Mouse (Mus musculus): ENCODE results near the gene Tmem150a. TPM values are rescaled to one million over a fixed set of nuclear protein-coding genes. Genes with fewer than 3 reads are reported as not detected.

Tmem150a gene
- polyA plus RNA-seq, 1 experiment from 2014 or later: 92.3 TPM

GRCm38 (mm10) chr6:72333111-72333510, 22.1 kb upstream of the Tmem150a start:
- no peak for DNase-seq
- TF ChIP-seq EP300 (IDR thresholded peaks at IDR 0.05; ENCODE audit: low read depth) (no peak), CTCF (IDR thresholded peaks at IDR 0.05; ENCODE audit: low read depth) (no peak)
- ATAC-seq: 0 out of 2 replicates have a peak, but pooled peaks have one; percentile 19
- peaks cover 85% of the 10 kb centered on the region for H3K36me3 ChIP-seq (replicated peaks; ENCODE audit: insufficient read depth, low read length)
- 76% methylated on average over 5 of the region's 5 CpGs for WGBS (ENCODE audit: insufficient replicate concordance)
- H3K27me3 ChIP-seq (ENCODE audit: insufficient read depth, low read length): no peaks in the 10 kb centered on the region
- peak overlapping the region; percentile 6 for H3K4me2 ChIP-seq (ENCODE audit: low read depth, low read length)
- no peak overlapping the region for H3K9ac ChIP-seq (replicated peaks)
- H3K4me1 ChIP-seq (ENCODE audit: insufficient read depth): no peaks in the 10 kb centered on the region; the same call in 1 of the 2 replicates
- H3K27ac ChIP-seq (ENCODE audit: low read depth): peak overlapping the region; percentile 39; the same call in 1 of the 2 replicates
- H3K9me3 ChIP-seq (ENCODE audit: low read length): no peaks in the 10 kb centered on the region
- H3K4me3 ChIP-seq (ENCODE audit: low read depth, low read length): no peak overlapping the region

DNA sequence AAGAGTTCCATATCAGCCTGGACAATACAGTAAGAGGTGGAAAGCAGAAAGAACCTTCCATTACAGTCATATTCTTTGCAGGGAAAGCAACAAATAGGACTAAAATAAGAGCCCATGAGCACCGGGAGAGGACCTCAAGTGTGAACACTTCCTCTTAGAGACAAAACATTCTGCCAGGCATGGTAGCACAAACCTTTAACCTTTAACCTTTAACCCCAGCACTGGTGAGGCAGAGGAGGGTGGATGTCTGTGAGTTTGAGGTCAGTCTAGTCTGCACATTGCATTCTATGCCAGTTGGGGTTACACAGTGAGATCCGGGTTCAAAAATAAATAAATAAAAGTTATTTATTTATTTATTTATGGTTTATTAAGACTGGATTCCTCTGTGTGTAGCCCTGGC, 14.8 kb upstream of the Tmem150a start:
- TF ChIP-seq CTCF (IDR thresholded peaks at IDR 0.05; ENCODE audit: low read depth): no peak
- Histone ChIP-seq H3K36me3 (replicated peaks; ENCODE audit: insufficient read depth, low read length) (peaks cover 63% of the 10 kb centered on the region), H3K9ac (replicated peaks) (no peak overlapping the region), H3K4me2 (ENCODE audit: low read depth, low read length) (no peak overlapping the region), H3K4me3 (ENCODE audit: low read depth, low read length) (no peak overlapping the region), H3K9me3 (ENCODE audit: low read length) (no peaks in the 10 kb centered on the region), H3K27ac (ENCODE audit: low read depth) (no peak overlapping the region), H3K4me1 (ENCODE audit: insufficient read depth) (peaks cover 21% of the 10 kb centered on the region), H3K27me3 (ENCODE audit: insufficient read depth, low read length) (no peaks in the 10 kb centered on the region)
- DNase-seq: no peak
- WGBS (ENCODE audit: insufficient replicate concordance): 53% methylated on average over 2 of the region's 2 CpGs
- ATAC-seq: no peak

DNA sequence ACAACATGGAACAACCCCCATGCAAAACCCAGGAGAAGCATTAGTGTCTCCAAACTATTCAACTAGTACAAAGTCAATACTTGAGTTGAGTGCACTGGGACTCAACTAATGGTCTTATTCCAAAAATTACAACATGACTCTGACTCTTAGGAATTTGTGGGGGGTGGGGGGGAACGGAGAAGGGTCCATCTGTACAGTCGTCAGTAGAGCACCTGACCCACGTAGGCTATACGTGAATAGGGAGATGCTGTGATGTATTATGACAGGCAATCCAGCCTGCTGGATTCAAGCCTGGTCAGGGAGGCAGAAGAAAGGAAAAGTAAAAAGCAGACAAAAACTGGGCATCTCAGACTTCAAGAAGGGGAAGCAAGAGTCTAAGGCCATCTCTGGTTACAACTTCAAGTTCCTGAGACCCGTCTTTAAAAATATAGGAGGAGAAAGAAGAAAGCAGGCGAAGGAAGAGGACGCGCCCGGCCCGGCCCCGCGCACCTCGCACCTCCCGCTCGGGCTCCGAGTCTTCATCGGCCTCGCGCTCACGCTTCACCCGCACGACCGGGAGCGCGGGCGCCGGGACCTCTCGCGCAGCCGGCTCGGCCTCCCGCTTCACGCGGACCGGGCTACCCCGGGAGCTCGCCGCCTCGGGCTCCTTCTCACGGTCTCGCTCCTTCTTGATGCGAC, 10.7 kb upstream of the Tmem150a start:
- H3K4me1 ChIP-seq (ENCODE audit: insufficient read depth): peaks cover 48% of the 10 kb centered on the region
- peak overlapping the region; percentile 88 for H3K27ac ChIP-seq (ENCODE audit: low read depth)
- H3K27me3 ChIP-seq (ENCODE audit: insufficient read depth, low read length): no peaks in the 10 kb centered on the region
- H3K9me3 ChIP-seq (ENCODE audit: low read length): no peaks in the 10 kb centered on the region
- peaks cover 36% of the 10 kb centered on the region for H3K36me3 ChIP-seq (replicated peaks; ENCODE audit: insufficient read depth, low read length)
- H3K9ac ChIP-seq (replicated peaks): peak overlapping the region; percentile 95
- peak overlapping the region; percentile 95 for H3K4me2 ChIP-seq (ENCODE audit: low read depth, low read length)
- under 1% methylated on average over 26 of the region's 42 CpGs for WGBS (ENCODE audit: insufficient replicate concordance)
- TF ChIP-seq CTCF (IDR thresholded peaks at IDR 0.05; ENCODE audit: low read depth) (no peak), EP300 (IDR thresholded peaks at IDR 0.05; ENCODE audit: low read depth) (no peak)
- ATAC-seq (peak; percentile 59), DNase-seq (no peak)
- peak overlapping the region; percentile 89 for H3K4me3 ChIP-seq (ENCODE audit: low read depth, low read length)

DNA sequence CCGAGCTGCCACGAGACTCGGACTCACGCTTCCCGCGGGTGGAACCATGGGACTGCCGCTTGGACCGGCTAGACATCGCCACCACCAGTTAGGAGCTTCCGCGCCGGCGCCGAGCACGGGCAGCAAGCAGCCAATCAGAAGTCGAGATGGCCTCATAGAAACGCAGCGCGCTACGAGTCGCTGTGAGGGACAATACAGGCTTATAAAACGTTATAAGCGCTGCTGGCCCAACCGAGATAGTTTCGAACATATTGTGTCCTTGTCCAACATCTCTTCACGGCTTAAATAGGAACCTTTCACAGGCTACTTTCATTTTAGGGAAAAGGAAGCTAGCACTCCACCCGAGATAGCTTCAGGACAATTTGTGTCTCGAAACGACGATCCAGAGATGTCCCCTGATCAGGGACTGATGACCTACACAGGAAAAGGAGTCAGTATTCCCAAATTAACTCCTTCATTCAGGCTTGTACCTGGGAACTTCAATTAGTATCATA, 10.1 kb upstream of the Tmem150a start, which contains the start of gene Usp39:
TSS of gene Usp39 (minus strand) at position 111 of the 494 bp plus-strand sequence.
- peak; percentile 26; the same call in 1 of the 2 replicates for TF ChIP-seq CTCF (IDR thresholded peaks at IDR 0.05; ENCODE audit: low read depth)
- TF ChIP-seq EP300 (IDR thresholded peaks at IDR 0.05; ENCODE audit: low read depth): peak; percentile 73; the same call in 1 of the 2 replicates
- H3K36me3 ChIP-seq (replicated peaks; ENCODE audit: insufficient read depth, low read length): peaks cover 32% of the 10 kb centered on the region
- peaks cover 52% of the 10 kb centered on the region for H3K4me1 ChIP-seq (ENCODE audit: insufficient read depth)
- H3K9ac ChIP-seq (replicated peaks): peak within 1 kb of the TSS; percentile 95
- H3K27ac ChIP-seq (ENCODE audit: low read depth): peak within 1 kb of the TSS; percentile 88
- DNase-seq (peak; percentile 94), ATAC-seq (peak; percentile 85)
- under 1% methylated on average over 30 of the region's 30 CpGs for WGBS (ENCODE audit: insufficient replicate concordance)
- H3K27me3 ChIP-seq (ENCODE audit: insufficient read depth, low read length): no peaks in the 10 kb centered on the region
- no peaks in the 10 kb centered on the region for H3K9me3 ChIP-seq (ENCODE audit: low read length)
- peak within 1 kb of the TSS; percentile 89 for H3K4me3 ChIP-seq (ENCODE audit: low read depth, low read length)
- peak within 1 kb of the TSS; percentile 95 for H3K4me2 ChIP-seq (ENCODE audit: low read depth, low read length)

GRCm38 (mm10) chr6:72345633-72346032, 9.6 kb upstream of the Tmem150a start:
- Histone ChIP-seq H3K36me3 (replicated peaks; ENCODE audit: insufficient read depth, low read length) (peaks cover 31% of the 10 kb centered on the region), H3K9ac (replicated peaks) (peak overlapping the region; percentile 95), H3K4me3 (ENCODE audit: low read depth, low read length) (peak overlapping the region; percentile 89), H3K4me1 (ENCODE audit: insufficient read depth) (peaks cover 54% of the 10 kb centered on the region), H3K4me2 (ENCODE audit: low read depth, low read length) (peak overlapping the region; percentile 95), H3K9me3 (ENCODE audit: low read length) (no peaks in the 10 kb centered on the region), H3K27ac (ENCODE audit: low read depth) (peak overlapping the region; percentile 88), H3K27me3 (ENCODE audit: insufficient read depth, low read length) (no peaks in the 10 kb centered on the region)
- no peak for ATAC-seq
- TF ChIP-seq CTCF (IDR thresholded peaks at IDR 0.05; ENCODE audit: low read depth) (no peak), EP300 (IDR thresholded peaks at IDR 0.05; ENCODE audit: low read depth) (no peak)
- no peak for DNase-seq
- 14% methylated on average over 6 of the region's 6 CpGs for WGBS (ENCODE audit: insufficient replicate concordance)

- peaks cover 58% of the 10 kb centered on the region for H3K4me1 ChIP-seq (ENCODE audit: insufficient read depth)
- no peak overlapping the region for H3K9ac ChIP-seq (replicated peaks)
- H3K4me3 ChIP-seq (ENCODE audit: low read depth, low read length): no peak overlapping the region
- peak; percentile 24; the same call in 1 of the 2 replicates for TF ChIP-seq CTCF (IDR thresholded peaks at IDR 0.05; ENCODE audit: low read depth)
- no peak for TF ChIP-seq EP300 (IDR thresholded peaks at IDR 0.05; ENCODE audit: low read depth)
- H3K4me2 ChIP-seq (ENCODE audit: low read depth, low read length): peak overlapping the region; percentile 78
- H3K36me3 ChIP-seq (replicated peaks; ENCODE audit: insufficient read depth, low read length): peaks cover 34% of the 10 kb centered on the region
- WGBS (ENCODE audit: insufficient replicate concordance): 80% methylated on average over 4 of the region's 4 CpGs
- ATAC-seq (no peak), DNase-seq (no peak)
- peak overlapping the region; percentile 88; the same call in 1 of the 2 replicates for H3K27ac ChIP-seq (ENCODE audit: low read depth)
- no peaks in the 10 kb centered on the region for H3K9me3 ChIP-seq (ENCODE audit: low read length)
- H3K27me3 ChIP-seq (ENCODE audit: insufficient read depth, low read length): no peaks in the 10 kb centered on the region
These were observed 9.0 kb upstream of the Tmem150a start for GRCm38 (mm10) chr6:72346261-72346660.

Data from liver, postnatal 0 days (tissue).